Mouse (Mus musculus) MEL (cell line): ENCODE results near the gene Gaa.

Source experiments
- CHD2 ChIP-seq: IDR thresholded peaks from 2 replicates; pipeline ENCODE4 v1.6.1; 2011; ENCODE audit warnings: low read length, improper control_type of control experiment
- CTCF ChIP-seq, 3 experiments: IDR thresholded peaks in 2 of 3; conservative IDR thresholded peaks in 1 of 3; 2 replicates each; pipeline ENCODE4 v1.5.1; 2011 to 2012; ENCODE audit warnings: low read length in 3 of 3, low read depth in 2 of 3, mild to moderate bottlenecking in 2 of 3, improper control_type of control experiment in 1 of 3, inconsistent platforms in 1 of 3, mixed read lengths in 1 of 3, moderate library complexity in 1 of 3; ENCODE audit not compliant: control insufficient read depth in 1 of 3, insufficient read depth in 1 of 3, poor library complexity in 1 of 3, severe bottlenecking in 1 of 3
- ELF1 ChIP-seq: IDR thresholded peaks from 2 replicates; pipeline ENCODE4 v1.6.1; 2014; ENCODE audit warnings: low read depth, mild to moderate bottlenecking, inconsistent platforms, low read length, improper control_type of control experiment, moderate library complexity
- ETS1 ChIP-seq: IDR thresholded peaks from 2 replicates; pipeline ENCODE4 v1.6.1; 2012; ENCODE audit warnings: low read depth, mild to moderate bottlenecking, inconsistent platforms, low read length, improper control_type of control experiment, moderate library complexity
- GATA1 ChIP-seq: IDR thresholded peaks from 2 replicates; pipeline ENCODE4 v1.6.1; 2011; ENCODE audit warnings: low read depth, low read length, improper control_type of control experiment
- KAT2A ChIP-seq: conservative IDR thresholded peaks from 2 replicates; pipeline ENCODE4 v1.6.1; 2012; ENCODE audit warnings: low read depth, low read length, improper control_type of control experiment, inconsistent platforms
- MXI1 ChIP-seq: IDR thresholded peaks from 2 replicates; pipeline ENCODE4 v1.6.1; 2011; ENCODE audit warnings: mild to moderate bottlenecking, low read depth, low read length, improper control_type of control experiment
- POLR2A ChIP-seq, 2 experiments: IDR thresholded peaks; 2 replicates each; pipeline ENCODE4 v1.6.1; 2011 to 2012; ENCODE audit warnings: low read length in 2 of 2, mild to moderate bottlenecking in 2 of 2, control low read depth in 1 of 2, improper control_type of control experiment in 1 of 2, low read depth in 1 of 2, moderate library complexity in 1 of 2; ENCODE audit not compliant: control insufficient read depth in 1 of 2, insufficient read depth in 1 of 2, poor library complexity in 1 of 2
- POLR2AphosphoS2 ChIP-seq: IDR thresholded peaks from 2 replicates; pipeline ENCODE4 v1.6.1; 2011; ENCODE audit warnings: low read length, improper control_type of control experiment
- RCOR1 ChIP-seq: IDR thresholded peaks from 2 replicates; pipeline ENCODE4 v1.6.1; 2012; ENCODE audit warnings: low read depth, mild to moderate bottlenecking, inconsistent platforms, low read length, improper control_type of control experiment
- SIN3A ChIP-seq: IDR thresholded peaks from 2 replicates; pipeline ENCODE4 v1.6.1; 2012; ENCODE audit warnings: low read length, improper control_type of control experiment, inconsistent platforms
- TCF12 ChIP-seq: IDR thresholded peaks from 2 replicates; pipeline ENCODE4 v1.6.1; 2014; ENCODE audit warnings: low read depth, mild to moderate bottlenecking, inconsistent platforms, low read length, improper control_type of control experiment, moderate library complexity
- ZC3H11A ChIP-seq: IDR thresholded peaks from 2 replicates; pipeline ENCODE4 v1.6.1; 2012; ENCODE audit warnings: low read depth, mild to moderate bottlenecking, inconsistent platforms, low read length, improper control_type of control experiment
- ZKSCAN1 ChIP-seq: IDR thresholded peaks from 2 replicates; pipeline ENCODE4 v1.6.1; 2012; ENCODE audit warnings: low read depth, mild to moderate bottlenecking, inconsistent platforms, low read length, improper control_type of control experiment, moderate library complexity

DNA sequence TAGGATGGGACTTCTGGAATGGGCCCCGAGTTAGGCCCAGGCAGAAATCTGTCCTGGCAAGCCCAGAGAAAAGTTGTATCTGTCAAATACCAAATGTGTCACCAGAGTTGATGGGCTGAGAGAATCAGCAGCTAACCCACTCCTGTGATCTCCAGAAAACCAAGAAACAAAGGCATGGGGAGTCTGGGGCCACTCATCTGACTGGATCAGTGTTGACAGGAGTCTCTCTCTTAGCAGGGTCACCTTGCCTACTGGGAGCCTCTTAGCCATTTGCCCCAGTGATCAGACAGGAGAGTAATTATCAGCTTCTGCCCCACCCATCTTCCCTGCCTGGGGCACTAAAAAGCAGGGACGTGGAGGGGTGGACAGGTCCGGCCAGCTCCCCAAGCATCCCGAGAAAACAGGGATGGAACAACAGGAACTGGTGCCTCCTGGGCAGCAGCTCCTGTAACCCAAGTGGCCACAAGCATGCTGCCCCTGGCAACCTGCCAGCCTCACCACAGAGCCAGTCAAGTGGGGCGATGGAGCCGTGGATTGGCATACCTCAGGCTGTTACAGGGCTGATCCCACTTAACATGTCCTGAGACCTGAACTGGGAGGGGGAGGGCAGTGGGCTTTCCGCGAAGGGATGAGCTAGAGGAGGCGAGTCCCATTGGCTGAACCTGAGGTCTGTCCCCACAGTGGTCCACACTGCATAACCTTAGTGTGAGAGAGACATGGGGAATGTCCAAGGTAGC, 18.3 kb downstream of the Gaa start:
- no peak for TF ChIP-seq ELF1
- no peak for TF ChIP-seq CTCF (IDR thresholded peaks at IDR 0.05 in 2 of 3, conservative IDR thresholded peaks at IDR 0.05 in 1 of 3; ENCODE audit: control insufficient read depth in 1 of 3, insufficient read depth in 1 of 3, low read depth in 2 of 3, low read length in 3 of 3, poor library complexity in 1 of 3, severe bottlenecking in 1 of 3)
- no peak for TF ChIP-seq ZKSCAN1
- no peak for TF ChIP-seq SIN3A
- TF ChIP-seq POLR2AphosphoS2, result no peak
- no peak for TF ChIP-seq POLR2A (IDR thresholded peaks at IDR 0.05; ENCODE audit: control insufficient read depth in 1 of 2, insufficient read depth in 1 of 2, low read depth in 1 of 2, low read length in 2 of 2, poor library complexity in 1 of 2)
- TF ChIP-seq CHD2, result no peak
- no peak for TF ChIP-seq GATA1
- TF ChIP-seq ETS1, result no peak
- TF ChIP-seq KAT2A, result no peak
- TF ChIP-seq RCOR1, result no peak
- TF ChIP-seq TCF12, result no peak
- no peak for TF ChIP-seq ZC3H11A
- no peak for TF ChIP-seq MXI1
